Mouse (Mus musculus): ENCODE results near the gene Olfr1191-ps1. TPM values are rescaled to one million over a fixed set of nuclear protein-coding genes. Genes with fewer than 3 reads are reported as not detected.
"Not testable (repeated sequence)": the region's sequence is repeated elsewhere in the genome, so short reads cannot be mapped to it uniquely, and the experiment has no call there.

Olfr1191-ps1 gene
- not detected in 2 replicates for polyA plus RNA-seq (2014; fragmentation: Nextera tagmentation; extraction: Ambion mirVana)

DNA sequence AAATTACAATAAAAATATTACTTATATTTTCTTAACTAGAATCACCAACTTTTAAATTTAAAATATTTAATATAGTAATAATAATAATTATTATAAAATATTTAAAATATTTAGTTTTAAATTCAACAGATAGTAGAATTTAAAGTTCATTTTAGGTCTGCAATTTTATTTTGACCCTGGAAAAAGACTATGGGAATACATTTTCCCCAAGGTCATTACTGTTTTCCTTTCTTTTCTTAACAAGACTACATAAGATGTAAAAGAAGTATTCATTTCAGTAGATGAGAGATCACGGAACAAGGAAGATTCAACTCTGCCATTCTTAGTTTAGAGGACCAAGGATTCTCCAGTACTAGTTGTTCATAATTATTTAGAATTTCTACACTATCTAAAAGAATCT is at the start of gene Olfr1191-ps1:
Gene Olfr1191-ps1 (plus strand): TSS at position 301 of the 400 bp plus-strand sequence.
- not testable (repeated sequence) for H3K27me3 ChIP-seq (ENCODE audit: control insufficient read depth, insufficient read depth, low read length); H3K4me2 ChIP-seq (replicated peaks; ENCODE audit: low read depth, low read length); ATAC-seq (ENCODE audit: insufficient number of reproducible peaks, insufficient read depth, low FRiP score, low read depth); H3K9me3 ChIP-seq (ENCODE audit: control insufficient read depth, low read depth, low read length); H3K9ac ChIP-seq (replicated peaks; ENCODE audit: low read depth, low read length); H3K4me3 ChIP-seq (ENCODE audit: low read depth, low read length); H3K4me1 ChIP-seq (ENCODE audit: control insufficient read depth, insufficient read depth, low read length); H3K27ac ChIP-seq (ENCODE audit: low read length); H3K36me3 ChIP-seq (ENCODE audit: control insufficient read depth, insufficient read depth, low read length)
- 90% methylated on average over 1 of the region's 1 CpGs for WGBS

DNA sequence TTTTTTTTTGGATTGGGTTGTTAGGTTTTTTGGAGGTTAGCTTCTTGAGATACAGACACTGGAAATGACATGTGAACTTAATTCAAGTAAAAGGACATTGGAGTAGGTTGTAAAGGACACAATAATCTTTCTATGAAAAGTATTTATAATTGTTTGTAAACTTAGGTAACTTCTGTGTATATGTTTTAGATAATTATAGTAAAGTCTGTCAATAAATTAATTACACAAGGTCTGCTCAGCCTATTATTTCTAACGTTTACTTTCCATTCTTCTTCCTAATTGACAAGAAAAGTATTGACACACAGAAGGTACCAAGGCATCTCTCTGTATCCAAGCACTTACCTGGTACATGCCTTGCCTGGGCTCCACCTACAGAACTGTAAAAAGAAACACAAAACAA is 7.9 kb downstream of the Olfr1191-ps1 start, which contains the start of gene Olfr1192-ps1:
Gene Olfr1192-ps1 (plus strand): TSS at position 301 of the 400 bp plus-strand sequence.
- no peak for ATAC-seq (ENCODE audit: insufficient number of reproducible peaks, insufficient read depth, low FRiP score, low read depth)
- H3K27ac ChIP-seq (ENCODE audit: low read length) = no peak within 1 kb of the TSS
- no peaks in the 10 kb centered on the region for H3K36me3 ChIP-seq (ENCODE audit: control insufficient read depth, insufficient read depth, low read length)
- H3K4me2 ChIP-seq (replicated peaks; ENCODE audit: low read depth, low read length) = no peak within 1 kb of the TSS
- H3K9ac ChIP-seq (replicated peaks; ENCODE audit: low read depth, low read length) = no peak within 1 kb of the TSS
- H3K4me3 ChIP-seq (ENCODE audit: low read depth, low read length) = no peak within 1 kb of the TSS
- no peaks in the 10 kb centered on the region for H3K4me1 ChIP-seq (ENCODE audit: control insufficient read depth, insufficient read depth, low read length)
- WGBS = 28% methylated on average over 1 of the region's 1 CpGs
- H3K27me3 ChIP-seq (ENCODE audit: control insufficient read depth, insufficient read depth, low read length) = no peaks in the 10 kb centered on the region
- no peaks in the 10 kb centered on the region for H3K9me3 ChIP-seq (ENCODE audit: control insufficient read depth, low read depth, low read length)

DNA sequence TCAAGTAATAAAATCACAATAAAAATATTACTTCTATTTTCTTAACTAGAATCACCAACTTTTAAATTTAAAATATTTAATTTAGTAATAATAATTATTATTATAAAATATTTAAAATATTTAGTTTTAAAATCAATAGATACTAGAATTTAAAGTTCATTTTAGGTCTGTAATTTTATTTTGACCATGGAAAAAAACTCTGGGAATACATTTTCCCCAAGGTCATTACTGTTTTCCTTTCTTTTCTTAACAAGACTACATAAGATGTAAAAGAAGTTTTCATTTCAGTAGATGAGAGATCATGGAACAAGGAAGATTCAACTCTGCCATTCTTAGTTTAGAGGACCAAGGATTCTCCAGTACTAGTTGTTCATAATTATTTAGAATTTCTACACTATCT is 35.0 kb downstream of the Olfr1191-ps1 start, which contains the start of gene Olfr1193:
Gene Olfr1193 (plus strand): TSS at position 301 of the 400 bp plus-strand sequence.
- H3K4me2 ChIP-seq (replicated peaks; ENCODE audit: low read depth, low read length); H3K9ac ChIP-seq (replicated peaks; ENCODE audit: low read depth, low read length); H3K4me1 ChIP-seq (ENCODE audit: control insufficient read depth, insufficient read depth, low read length); H3K27ac ChIP-seq (ENCODE audit: low read length); H3K36me3 ChIP-seq (ENCODE audit: control insufficient read depth, insufficient read depth, low read length); H3K9me3 ChIP-seq (ENCODE audit: control insufficient read depth, low read depth, low read length); ATAC-seq (ENCODE audit: insufficient number of reproducible peaks, insufficient read depth, low FRiP score, low read depth); H3K4me3 ChIP-seq (ENCODE audit: low read depth, low read length); H3K27me3 ChIP-seq (ENCODE audit: control insufficient read depth, insufficient read depth, low read length): not testable (repeated sequence)

DNA sequence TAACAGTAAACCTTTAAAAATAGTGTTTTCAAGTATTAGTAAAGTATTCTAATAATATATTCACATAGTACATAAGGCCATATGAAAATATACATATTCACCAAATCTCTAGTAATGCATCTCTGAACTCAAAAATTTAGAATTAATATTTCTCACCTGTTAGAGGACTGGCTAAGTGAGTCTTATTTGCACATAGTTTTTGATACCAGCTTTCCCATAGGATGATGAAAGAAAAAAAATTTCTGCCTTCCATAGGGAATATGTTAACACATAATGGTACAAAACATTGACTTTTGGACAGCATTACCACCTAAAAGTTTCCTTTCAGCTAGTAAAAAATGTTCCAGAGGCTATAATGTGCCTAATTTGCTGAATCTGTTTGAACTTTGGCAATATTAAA is 48.7 kb downstream of the Olfr1191-ps1 start, which contains the start of gene Olfr1195:
Gene Olfr1195 (minus strand): TSS at position 101 of the 400 bp plus-strand sequence.
- Histone ChIP-seq H3K4me3 (ENCODE audit: low read depth, low read length) (no peak within 1 kb of the TSS), H3K36me3 (ENCODE audit: control insufficient read depth, insufficient read depth, low read length) (no peaks in the 10 kb centered on the region), H3K9me3 (ENCODE audit: control insufficient read depth, low read depth, low read length) (no peaks in the 10 kb centered on the region), H3K4me2 (replicated peaks; ENCODE audit: low read depth, low read length) (no peak within 1 kb of the TSS), H3K9ac (replicated peaks; ENCODE audit: low read depth, low read length) (no peak within 1 kb of the TSS), H3K27ac (ENCODE audit: low read length) (no peak within 1 kb of the TSS), H3K4me1 (ENCODE audit: control insufficient read depth, insufficient read depth, low read length) (no peaks in the 10 kb centered on the region), H3K27me3 (ENCODE audit: control insufficient read depth, insufficient read depth, low read length) (no peaks in the 10 kb centered on the region)
- no peak for ATAC-seq (ENCODE audit: insufficient number of reproducible peaks, insufficient read depth, low FRiP score, low read depth)

Other genes starting within 250 kb of the Olfr1191-ps1 start
- gene Olfr1179, start 234.1 kb upstream of the Olfr1191-ps1 start, polyA plus RNA-seq (2014; fragmentation: Nextera tagmentation; extraction: Ambion mirVana) = not detected in 2 replicates
- not detected in 2 replicates for gene Olfr1180, start 221.4 kb upstream of the Olfr1191-ps1 start, polyA plus RNA-seq (2014; fragmentation: Nextera tagmentation; extraction: Ambion mirVana)
- not detected in 2 replicates for gene Olfr1181, start 214.4 kb upstream of the Olfr1191-ps1 start, polyA plus RNA-seq (2014; fragmentation: Nextera tagmentation; extraction: Ambion mirVana)
- gene Gm13757, start 191.4 kb upstream of the Olfr1191-ps1 start, polyA plus RNA-seq (2014; fragmentation: Nextera tagmentation; extraction: Ambion mirVana) = not detected in 2 replicates
- gene Olfr1183, start 185.7 kb upstream of the Olfr1191-ps1 start, polyA plus RNA-seq (2014; fragmentation: Nextera tagmentation; extraction: Ambion mirVana) = not detected in 2 replicates
- gene Olfr1184, start 156.9 kb upstream of the Olfr1191-ps1 start, polyA plus RNA-seq (2014; fragmentation: Nextera tagmentation; extraction: Ambion mirVana) = not detected in 2 replicates
- gene Olfr1185-ps1, start 147.2 kb upstream of the Olfr1191-ps1 start, polyA plus RNA-seq (2014; fragmentation: Nextera tagmentation; extraction: Ambion mirVana) = not detected in 2 replicates
- not detected in 2 replicates for gene Olfr1186, start 122.0 kb upstream of the Olfr1191-ps1 start, polyA plus RNA-seq (2014; fragmentation: Nextera tagmentation; extraction: Ambion mirVana)
- not detected in 2 replicates for gene Olfr1188, start 83.6 kb upstream of the Olfr1191-ps1 start, polyA plus RNA-seq (2014; fragmentation: Nextera tagmentation; extraction: Ambion mirVana)
- gene Olfr1189, start 54.1 kb upstream of the Olfr1191-ps1 start, polyA plus RNA-seq (2014; fragmentation: Nextera tagmentation; extraction: Ambion mirVana) = not detected in 2 replicates
- not detected in 2 replicates for gene Olfr1192-ps1, start 8.0 kb downstream of the Olfr1191-ps1 start, polyA plus RNA-seq (2014; fragmentation: Nextera tagmentation; extraction: Ambion mirVana)
- not detected in 2 replicates for gene Olfr1193, start 35.1 kb downstream of the Olfr1191-ps1 start, polyA plus RNA-seq (2014; fragmentation: Nextera tagmentation; extraction: Ambion mirVana)
- not detected in 2 replicates for gene Olfr1195, start 48.6 kb downstream of the Olfr1191-ps1 start, polyA plus RNA-seq (2014; fragmentation: Nextera tagmentation; extraction: Ambion mirVana)
- not detected in 2 replicates for gene Olfr1196, start 64.1 kb downstream of the Olfr1191-ps1 start, polyA plus RNA-seq (2014; fragmentation: Nextera tagmentation; extraction: Ambion mirVana)
- gene Olfr1197, start 91.8 kb downstream of the Olfr1191-ps1 start, polyA plus RNA-seq (2014; fragmentation: Nextera tagmentation; extraction: Ambion mirVana) = not detected in 2 replicates
- gene Olfr1198, start 110.8 kb downstream of the Olfr1191-ps1 start, polyA plus RNA-seq (2014; fragmentation: Nextera tagmentation; extraction: Ambion mirVana) = not detected in 2 replicates
- not detected in 2 replicates for gene Olfr1199, start 119.9 kb downstream of the Olfr1191-ps1 start, polyA plus RNA-seq (2014; fragmentation: Nextera tagmentation; extraction: Ambion mirVana)
- not detected in 2 replicates for gene Olfr1200, start 129.9 kb downstream of the Olfr1191-ps1 start, polyA plus RNA-seq (2014; fragmentation: Nextera tagmentation; extraction: Ambion mirVana)
- gene Olfr1201, start 152.5 kb downstream of the Olfr1191-ps1 start, polyA plus RNA-seq (2014; fragmentation: Nextera tagmentation; extraction: Ambion mirVana) = not detected in 2 replicates
- not detected in 2 replicates for gene Olfr1202, start 174.0 kb downstream of the Olfr1191-ps1 start, polyA plus RNA-seq (2014; fragmentation: Nextera tagmentation; extraction: Ambion mirVana)
- gene Olfr1205, start 189.2 kb downstream of the Olfr1191-ps1 start, polyA plus RNA-seq (2014; fragmentation: Nextera tagmentation; extraction: Ambion mirVana) = not detected in 2 replicates
- not detected in 2 replicates for gene Olfr1204, start 208.8 kb downstream of the Olfr1191-ps1 start, polyA plus RNA-seq (2014; fragmentation: Nextera tagmentation; extraction: Ambion mirVana)
- gene Olfr1206, start 222.7 kb downstream of the Olfr1191-ps1 start, polyA plus RNA-seq (2014; fragmentation: Nextera tagmentation; extraction: Ambion mirVana) = not detected in 2 replicates